Mouse (Mus musculus) adrenal gland, postnatal 0 days (tissue): ENCODE measurements around the gene Stam. TPM values are rescaled to one million over a fixed set of nuclear protein-coding genes. Genes with fewer than 3 reads are reported as not detected.

Source experiments
- polyA plus RNA-seq: library from polyadenylated mRNA; unstranded; fragments of >200 nt; fragmentation: Nextera tagmentation; extraction: Ambion mirVana; gene quantifications from 2 replicates; pipeline ENCODE4 v1.2.1, GENCODE M21; 2015

Stam gene
- 38.8 and 41.4 TPM in 2 replicates for polyA plus RNA-seq

GRCm38 (mm10) chr2:14073362-14074220 lies at the start of gene Stam:
Gene Stam, plus strand, starts transcription at chr2:14074098.

GRCm38 (mm10) chr2:14055566-14056331 lies 18.1 kb upstream of the Stam start, which contains the start of gene Hacd1:
Gene Hacd1, minus strand, starts transcription at chr2:14056135.

GRCm38 (mm10) chr2:14174334-14174733 lies 100.4 kb downstream of the Stam start, which contains the start of gene Tmem236:
Gene Tmem236, plus strand, starts transcription at chr2:14174523.

Other genes starting within 250 kb of the Stam start
- gene Hacd1, start 18.0 kb upstream of the Stam start, polyA plus RNA-seq, result 147 and 171 TPM in 2 replicates
- gene Tmem236, start 100.4 kb downstream of the Stam start, polyA plus RNA-seq, result 0.04 and 0.25 TPM in 2 replicates
- 17.9 and 18.6 TPM in 2 replicates for gene Mrc1, start 155.3 kb downstream of the Stam start, polyA plus RNA-seq